Mouse (Mus musculus) heart, postnatal 0 days (tissue): ENCODE results near the gene Sec14l2.

Source experiments
- CTCF ChIP-seq: IDR thresholded peaks from 2 replicates; pipeline ENCODE4 v1.5.1; 2016; ENCODE audit warnings: antibody characterized with exemption, control low read depth, low read depth
- EP300 ChIP-seq: IDR thresholded peaks from 2 replicates; pipeline ENCODE4 v1.6.1; 2016; ENCODE audit warnings: antibody characterized with exemption, low read depth

DNA sequence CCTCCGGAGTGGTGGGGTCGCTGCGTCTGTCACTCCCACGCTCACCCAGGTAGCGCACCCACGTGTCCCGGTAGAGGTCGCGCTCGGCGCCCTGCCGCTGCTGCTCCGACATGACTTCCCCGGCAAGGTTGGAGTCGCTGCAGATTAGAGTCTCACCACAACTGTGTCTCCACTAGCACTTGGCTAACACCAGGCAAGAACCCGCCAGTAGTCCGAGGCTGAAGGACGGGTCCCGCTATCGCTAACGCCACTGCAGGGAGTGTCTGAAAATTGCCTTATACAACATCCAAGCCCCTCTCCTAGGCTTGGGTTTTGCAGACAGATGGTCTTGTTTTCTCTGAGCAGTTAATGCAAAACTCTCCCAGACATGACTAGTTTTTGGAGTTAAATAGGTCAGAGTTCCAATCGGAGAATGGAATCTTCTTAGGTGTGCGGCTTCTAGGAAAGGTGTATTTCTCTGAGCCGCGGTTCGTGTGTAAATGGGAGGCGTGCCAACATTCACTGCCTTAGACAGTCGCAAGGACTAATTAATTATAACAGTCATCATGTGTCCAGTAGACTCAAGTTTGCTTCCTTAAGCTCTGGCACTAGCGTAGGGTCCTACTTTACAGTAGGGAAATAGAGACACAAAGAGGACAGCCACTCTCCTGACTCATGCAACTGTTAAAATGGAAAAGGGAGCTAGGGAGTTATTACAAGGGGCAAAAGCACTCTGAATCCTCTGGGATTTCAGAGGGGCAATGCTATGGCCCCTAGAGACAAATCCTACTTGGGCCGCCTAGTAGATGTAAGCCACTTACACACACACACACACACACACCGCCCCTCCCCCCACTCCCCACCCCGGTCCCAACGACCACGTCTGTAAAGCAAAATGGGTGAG, 27.8 kb downstream of the Sec14l2 start, which contains the start of gene Mtfp1:
- TF ChIP-seq CTCF (no peak), EP300 (no peak)
